Mouse (Mus musculus) embryonic stem cell, embryonic (primary cell): ENCODE measurements at regions not wholly inside any gene's neighbourhood (a gene's known extent, or its start where the extent isn't known, plus 50 kb on each side); places are given as distances from the start of the nearest gene placed in this dataset.

Experiments
- CTCF ChIA-PET, 4 experiments: fragments of 300-600 bp in 2 of 4; fragments of 350-600 bp in 2 of 4; sonication (Branson Sonifier 250); formaldehyde crosslinking; loops; one replicate each; lab custom pipeline; 2022; ENCODE audit warnings: inconsistent platforms in 2 of 4; lab: Charles Lee
- POLR2A ChIA-PET, 4 experiments: fragments of 300-600 bp in 2 of 4; fragments of 350-600 bp in 2 of 4; sonication (Branson Sonifier 250); formaldehyde crosslinking; loops; one replicate each; lab custom pipeline; 2022; ENCODE audit warnings: antibody characterized with exemption in 4 of 4, inconsistent platforms in 1 of 4; lab: Charles Lee

- ChIA-PET POLR2A (no interaction called here), CTCF (interaction anchor here in 1 of 4 experiments (0.6 kb wide), 1 partner anchor 1210 kb away, joined by 9 read pairs; no protein-coding TSS in a partner anchor)
These were observed 107.8 kb upstream of the F13a1 start for GRCm38 (mm10) chr13:37157808-37158207.

DNA sequence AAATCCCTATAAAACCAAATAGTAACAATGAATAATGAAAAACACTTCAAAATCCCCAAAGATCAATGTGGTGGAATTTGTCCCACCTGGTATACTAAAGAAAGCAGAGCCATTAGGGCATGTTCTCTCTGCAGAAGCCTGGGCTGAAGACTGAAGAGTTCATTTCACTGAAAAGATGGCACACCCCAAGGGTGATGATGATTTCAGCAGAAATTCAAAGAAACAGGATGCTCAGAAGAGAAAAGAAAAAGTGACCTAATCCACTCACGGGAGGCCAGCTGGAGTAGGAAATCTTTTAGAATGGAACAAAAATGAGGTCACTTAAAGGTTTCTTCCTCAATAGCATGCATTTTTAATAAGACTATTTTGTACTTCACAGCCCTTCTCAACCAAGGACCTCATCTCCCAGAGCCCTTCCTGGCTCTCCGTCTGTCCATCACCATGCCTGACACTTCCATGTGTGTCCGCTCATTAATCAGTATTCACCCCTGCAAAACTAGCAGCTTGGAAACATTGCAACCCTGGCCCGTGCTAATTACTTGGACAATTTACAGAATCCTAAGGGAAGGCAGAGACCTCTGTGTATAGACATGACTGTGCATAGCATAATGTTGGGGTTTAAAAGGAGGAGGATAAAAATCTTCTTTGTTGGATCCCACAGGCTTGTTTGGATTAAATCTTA is 101.9 kb upstream of the F13a1 start:
- ChIA-PET POLR2A (no interaction called here), CTCF (interaction anchor here in 1 of 4 experiments (0.7 kb wide), 1 partner anchor 56 kb away, joined by 5 read pairs; no protein-coding TSS in a partner anchor)

DNA sequence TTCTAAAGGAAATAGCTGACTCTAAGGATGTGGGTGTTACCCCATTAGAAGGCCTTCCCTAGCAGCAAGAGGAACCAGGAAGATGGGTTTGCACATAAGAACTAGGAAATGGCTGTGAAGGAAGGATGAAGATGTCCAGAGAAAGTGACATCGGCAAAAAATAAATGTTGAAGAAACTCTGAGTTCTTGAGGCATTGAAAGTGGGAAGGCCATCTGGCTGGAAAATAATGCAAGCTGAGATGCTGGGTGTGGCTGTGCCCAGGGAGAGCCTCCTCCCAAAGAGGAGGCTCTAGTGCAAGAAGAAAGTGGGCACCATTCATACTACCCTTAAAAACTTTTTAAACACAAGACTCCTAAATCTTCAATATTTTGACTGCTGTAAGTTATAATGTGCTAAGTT is 99.9 kb upstream of the F13a1 start:
- CTCF ChIA-PET: no interaction called here
- POLR2A ChIA-PET: no interaction called here

- CTCF ChIA-PET: no interaction called here
- POLR2A ChIA-PET: no interaction called here
These were observed 99.2 kb upstream of the F13a1 start for GRCm38 (mm10) chr13:37149066-37149781.

DNA sequence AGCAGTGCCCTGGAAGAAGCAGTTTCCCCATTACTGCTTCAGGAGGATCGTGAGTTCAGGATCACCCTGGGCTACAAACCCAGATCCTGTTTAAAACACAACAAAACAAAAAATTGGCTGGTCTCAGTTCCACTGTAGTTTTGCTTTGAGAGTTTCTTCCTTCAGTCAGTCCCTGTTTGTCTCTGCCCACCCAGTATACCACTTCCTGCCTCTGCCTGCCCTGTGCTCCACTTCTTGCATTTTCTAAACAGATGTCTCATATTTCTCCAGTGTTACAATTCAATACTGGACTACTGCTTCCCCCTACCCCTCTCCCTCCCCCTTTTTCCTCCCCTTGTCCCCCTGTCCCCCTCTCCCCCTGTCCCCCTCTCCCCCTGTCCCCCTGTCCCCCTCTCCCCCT is 98.6 kb upstream of the F13a1 start:
- CTCF ChIA-PET: no interaction called here

GRCm38 (mm10) chr13:37147790-37148189 is 97.7 kb upstream of the F13a1 start:
- POLR2A ChIA-PET: interaction anchor here in 1 of 4 experiments (0.6 kb wide), 1 partner anchor 1018 kb away, joined by 3 read pairs; no protein-coding TSS in a partner anchor
- CTCF ChIA-PET: interaction anchor here in 2 of 4 experiments (0.6 kb wide), 2 partner anchors 102 to 174 kb away, joined by 4 to 8 read pairs; no protein-coding TSS in a partner anchor

More for the DNA sequence above, 98.6 kb upstream of the F13a1 start:
- POLR2A ChIA-PET: no interaction called here

DNA sequence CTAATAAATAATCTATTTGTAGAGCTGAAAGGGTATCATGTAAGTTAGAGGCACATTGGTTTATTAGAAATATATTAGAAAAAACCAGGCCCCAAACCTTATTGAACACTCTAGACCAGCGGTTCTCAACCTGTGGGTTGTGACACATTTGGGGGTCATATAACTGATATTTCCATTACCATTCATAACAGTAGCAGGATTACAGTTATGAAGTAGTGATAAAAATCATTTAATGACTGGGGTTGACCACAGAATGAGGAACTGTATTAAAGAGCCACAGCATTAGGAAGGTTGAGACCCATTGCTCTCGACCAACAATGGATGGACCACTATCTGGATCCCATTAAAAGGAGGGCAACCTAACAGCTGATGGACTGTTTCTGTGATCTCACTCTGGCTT is 92.8 kb upstream of the F13a1 start:
- CTCF ChIA-PET: no interaction called here
- POLR2A ChIA-PET: no interaction called here

DNA sequence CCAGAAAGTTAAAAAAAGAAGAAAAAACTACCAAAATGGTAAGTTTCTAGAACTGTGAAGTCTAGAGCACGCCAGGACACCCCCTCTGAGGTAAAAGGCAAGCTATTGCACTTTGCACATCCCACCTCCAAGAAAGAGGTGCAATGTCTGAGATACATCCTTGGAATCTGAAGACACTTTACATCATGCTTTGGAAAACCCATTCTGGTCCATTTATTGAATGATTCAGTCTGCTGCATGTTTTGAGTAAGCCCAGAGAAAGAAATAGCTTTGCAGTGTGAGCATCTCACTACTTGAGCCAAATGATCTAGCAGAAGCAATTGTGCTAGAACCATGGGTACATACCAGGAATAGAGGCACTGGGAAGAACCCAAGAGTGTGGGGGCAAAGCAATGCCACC is 85.1 kb upstream of the F13a1 start:
- POLR2A ChIA-PET: interaction anchor here in 1 of 4 experiments (0.6 kb wide), 1 partner anchor 459 kb away, joined by 3 read pairs; no protein-coding TSS in a partner anchor
- CTCF ChIA-PET: no interaction called here

DNA sequence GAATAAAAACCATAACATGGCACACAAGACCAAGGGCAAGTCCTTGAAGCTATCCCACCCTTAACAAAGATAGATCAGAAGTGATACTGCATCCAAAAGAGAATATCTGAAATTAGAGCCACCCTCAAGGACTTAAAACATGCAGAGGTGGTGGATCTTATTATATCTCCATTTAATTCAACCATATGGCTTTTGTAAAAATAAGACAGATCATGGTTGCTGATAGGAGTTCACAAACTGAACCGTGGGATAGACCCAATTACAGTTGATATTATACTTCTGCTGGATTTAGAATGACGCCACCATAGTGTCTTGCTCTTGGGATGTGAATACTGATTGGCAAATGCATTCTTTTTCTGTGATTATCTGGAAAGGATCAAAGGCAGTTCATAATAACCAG is 84.5 kb upstream of the F13a1 start:
- ChIA-PET CTCF (no interaction called here), POLR2A (interaction anchor here in 1 of 4 experiments (0.6 kb wide), 1 partner anchor 458 kb away, joined by 3 read pairs; no protein-coding TSS in a partner anchor)

DNA sequence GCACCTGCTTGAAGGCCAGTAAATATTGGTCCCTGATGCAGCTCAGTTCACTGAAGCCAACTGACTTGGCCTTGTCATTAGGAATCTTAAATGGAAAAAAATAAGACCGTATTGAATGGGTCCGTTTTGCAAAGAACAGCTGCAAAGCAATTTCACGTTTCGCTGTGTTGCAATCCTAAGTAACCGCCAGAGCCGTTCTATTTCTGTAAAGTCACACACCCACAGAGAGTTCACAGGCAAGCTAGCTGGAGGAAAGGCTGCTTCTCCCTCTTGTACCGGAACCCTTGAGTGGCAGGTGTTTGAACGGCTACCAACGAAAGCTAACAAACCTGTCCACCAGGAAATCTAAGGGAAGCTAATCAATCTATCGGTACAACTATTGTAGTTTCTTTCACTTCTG is 80.6 kb upstream of the F13a1 start:
- ChIA-PET CTCF (interaction anchor here in 2 of 4 experiments (0.5 to 0.7 kb wide), 2 partner anchors 148 to 159 kb away, joined by 4 read pairs; no protein-coding TSS in a partner anchor), POLR2A (no interaction called here)

- ChIA-PET CTCF (no interaction called here), POLR2A (no interaction called here)
These were observed 71.6 kb upstream of the F13a1 start for GRCm38 (mm10) chr13:37121602-37122001.

- ChIA-PET POLR2A (no interaction called here), CTCF (no interaction called here)
These were observed 70.2 kb upstream of the F13a1 start for GRCm38 (mm10) chr13:37120219-37120618.

DNA sequence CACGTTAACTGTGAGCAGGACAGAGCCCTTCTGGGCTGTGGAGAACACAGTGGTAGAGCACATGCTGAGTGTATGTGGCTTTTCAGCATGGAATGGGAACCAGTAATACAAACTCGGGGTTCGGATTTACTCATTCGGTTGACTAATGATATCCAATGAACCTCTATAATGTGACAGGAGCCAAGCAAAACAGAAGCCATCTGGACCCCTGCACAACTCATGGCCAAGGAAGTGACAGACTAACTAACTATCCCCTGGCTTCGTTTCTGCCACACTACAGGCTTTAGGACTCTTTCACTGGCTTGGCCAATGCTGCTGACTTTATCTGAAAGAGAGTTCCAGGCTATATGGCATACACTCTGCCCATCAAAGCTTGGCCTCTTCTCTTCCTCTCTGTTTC is 64.3 kb upstream of the F13a1 start:
- ChIA-PET POLR2A (no interaction called here), CTCF (no interaction called here)

- ChIA-PET POLR2A (no interaction called here), CTCF (no interaction called here)
These were observed 61.7 kb upstream of the F13a1 start for GRCm38 (mm10) chr13:37111747-37112146.

DNA sequence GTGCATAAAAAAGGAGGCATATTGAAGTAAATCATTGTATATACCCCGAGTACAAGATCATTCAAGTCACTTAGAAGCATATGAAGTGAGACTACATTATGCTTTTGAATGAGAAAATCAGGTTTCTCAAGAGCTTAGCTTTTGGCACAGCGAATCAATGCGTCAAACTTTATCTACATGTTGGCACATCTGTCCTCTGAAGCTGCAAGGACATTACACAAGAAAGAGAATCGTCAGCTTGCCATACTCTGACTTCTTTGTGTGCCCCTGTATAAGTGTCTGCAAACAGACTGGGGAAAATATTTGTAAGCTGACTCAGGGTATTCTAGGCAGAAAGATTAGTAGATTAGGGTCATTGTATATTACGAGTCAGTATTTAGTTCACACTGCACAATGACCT is 57.7 kb upstream of the F13a1 start:
- POLR2A ChIA-PET: no interaction called here

GRCm38 (mm10) chr13:37106009-37106408 is 56.0 kb upstream of the F13a1 start:
- ChIA-PET CTCF (no interaction called here), POLR2A (no interaction called here)

More for the DNA sequence above, 57.7 kb upstream of the F13a1 start:
- CTCF ChIA-PET: interaction anchor here in 1 of 4 experiments (0.6 kb wide), 1 partner anchor 122 kb away, joined by 3 read pairs; no protein-coding TSS in a partner anchor

- CTCF ChIA-PET: no interaction called here
- POLR2A ChIA-PET: no interaction called here
These were observed 54.6 kb upstream of the F13a1 start for GRCm38 (mm10) chr13:37104410-37105294.

- POLR2A ChIA-PET: no interaction called here
These were observed 53.8 kb upstream of the F13a1 start for GRCm38 (mm10) chr13:37103741-37104296.

DNA sequence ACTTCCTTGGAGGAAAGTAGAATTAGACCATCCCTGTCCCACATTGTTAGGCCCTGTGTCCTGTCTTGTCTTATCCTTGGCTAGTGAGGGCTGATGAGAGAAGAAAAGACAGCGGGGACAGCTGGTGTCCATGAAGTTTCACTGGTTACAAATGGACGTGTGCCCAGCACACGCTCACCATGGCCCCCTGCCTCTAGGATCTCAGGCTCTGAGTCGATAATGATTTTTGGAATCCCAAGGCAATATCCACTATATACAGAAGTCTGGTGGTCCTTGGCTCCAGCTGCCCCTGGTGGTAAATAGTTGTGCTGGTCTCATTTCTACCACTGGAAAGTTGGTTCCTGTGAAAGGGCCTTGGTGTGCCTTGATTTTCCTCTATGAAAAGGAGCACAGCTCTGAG is 51.7 kb upstream of the F13a1 start:
- POLR2A ChIA-PET: no interaction called here

More at GRCm38 (mm10) chr13:37103741-37104296, 53.8 kb upstream of the F13a1 start:
- CTCF ChIA-PET: no interaction called here

More for the DNA sequence above, 51.7 kb upstream of the F13a1 start:
- CTCF ChIA-PET: no interaction called here
